Mouse (Mus musculus): ENCODE data around the gene Sub1.

Gene Sub1

DNA sequence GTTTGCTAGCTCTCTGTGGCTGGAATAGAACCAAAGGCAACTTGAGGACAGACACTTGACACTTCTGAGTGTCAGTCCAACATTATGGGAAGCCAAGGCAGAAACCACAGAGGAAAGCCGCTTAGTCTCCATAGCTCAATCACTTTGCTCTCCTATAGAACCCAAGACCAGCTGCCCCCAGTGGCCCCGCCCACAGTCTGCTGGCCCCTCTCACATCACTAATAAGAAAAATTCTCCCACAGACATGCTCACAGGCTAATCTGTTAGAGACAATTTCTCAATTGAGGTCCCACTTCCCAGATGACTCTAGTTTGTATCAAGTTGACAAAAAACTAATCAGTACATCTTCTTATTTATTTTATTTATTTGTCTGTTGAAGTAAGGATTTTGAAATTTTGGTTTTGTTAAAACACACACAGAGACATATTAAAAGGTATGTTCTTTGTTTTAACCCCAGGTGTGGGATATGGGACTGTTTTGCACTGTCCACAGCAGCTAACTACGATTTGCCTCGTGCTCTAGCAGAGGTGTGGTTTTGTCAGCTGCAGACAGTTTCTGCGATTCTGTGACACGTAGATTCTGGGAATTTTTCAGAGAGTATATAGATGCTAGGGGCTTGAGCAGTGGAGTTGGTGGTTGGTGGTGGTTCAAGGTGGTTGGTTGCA lies 16.9 kb upstream of the Sub1 start:
- in situ Hi-C loops (cut with MboI; ENCODE audit: unreplicated experiment in 2 of 2) = loop anchor here in 1 of 2 experiments (5.0 kb wide), 1 partner anchor 39 kb away; no protein-coding TSS in a partner anchor

DNA sequence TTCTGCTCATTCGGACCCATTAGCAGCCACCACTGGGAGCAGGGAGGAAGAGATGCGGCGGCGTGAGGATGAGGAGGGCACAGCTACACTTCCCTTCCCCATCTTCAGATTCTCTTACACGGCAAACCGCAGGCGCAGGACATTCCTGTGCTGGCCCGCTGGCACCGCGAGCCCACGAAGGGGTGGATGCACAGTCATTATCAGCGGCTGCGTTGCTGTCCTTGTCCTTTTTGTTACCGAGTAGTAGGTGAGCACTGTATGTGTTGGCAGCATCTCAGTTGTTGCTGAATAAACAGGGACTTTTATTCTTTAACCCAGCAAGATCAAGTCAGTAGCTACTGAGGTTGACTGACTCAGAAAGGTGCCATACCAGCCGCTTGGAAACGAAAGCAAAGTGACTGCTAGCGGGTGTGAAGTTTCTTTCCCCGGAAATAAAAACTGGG lies 13.8 kb upstream of the Sub1 start:
- in situ Hi-C loops (cut with MboI; ENCODE audit: unreplicated experiment in 2 of 2) = loop anchor here in 1 of 2 experiments (5.0 kb wide), 1 partner anchor 42 kb away; no protein-coding TSS in a partner anchor

DNA sequence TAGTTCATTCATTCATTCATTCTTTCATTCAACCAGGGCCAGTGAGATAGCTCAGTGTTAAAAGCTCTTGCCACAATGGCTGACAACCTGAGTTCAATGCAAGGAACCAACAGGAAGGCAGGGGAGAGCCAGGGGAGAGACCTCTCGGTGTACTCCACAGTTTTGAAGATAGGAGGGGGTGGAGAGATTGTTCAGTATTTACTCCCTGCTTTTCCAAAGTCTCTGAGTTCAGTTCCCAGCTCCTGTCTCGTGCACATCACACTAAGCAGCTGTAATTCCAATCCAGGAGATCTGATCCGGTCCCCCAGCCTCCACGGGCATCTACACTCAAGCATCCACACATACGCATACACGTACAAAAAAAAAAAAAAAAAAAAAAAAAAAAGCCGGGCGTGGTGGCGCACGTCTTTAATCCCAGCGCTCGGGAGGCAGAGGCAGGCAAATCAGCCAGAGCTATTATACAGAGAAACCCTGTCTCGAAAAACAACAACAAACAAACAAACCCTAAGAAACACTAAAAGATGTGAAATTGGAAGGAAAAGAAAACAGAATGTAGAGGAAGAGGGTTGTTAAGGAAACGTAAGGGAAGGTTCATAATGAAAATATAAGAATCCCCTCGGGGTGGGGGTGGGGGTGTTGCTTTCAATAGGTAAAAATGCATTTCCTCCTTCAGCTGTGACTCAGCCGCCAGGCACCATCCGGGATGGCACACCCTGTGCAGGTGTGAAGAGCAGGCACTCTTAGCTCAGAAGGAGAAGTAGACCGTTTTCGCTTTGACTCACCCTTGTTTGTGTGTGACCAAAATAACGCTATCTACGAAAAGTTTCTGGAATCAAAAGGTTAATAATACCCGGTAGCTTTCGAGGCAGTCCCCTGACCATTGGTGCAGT lies 13.2 kb upstream of the Sub1 start:
- in situ Hi-C loops (cut with MboI; ENCODE audit: unreplicated experiment in 2 of 2) = loop anchor here in 1 of 2 experiments (5.0 kb wide), 1 partner anchor 42 kb away; no protein-coding TSS in a partner anchor

DNA sequence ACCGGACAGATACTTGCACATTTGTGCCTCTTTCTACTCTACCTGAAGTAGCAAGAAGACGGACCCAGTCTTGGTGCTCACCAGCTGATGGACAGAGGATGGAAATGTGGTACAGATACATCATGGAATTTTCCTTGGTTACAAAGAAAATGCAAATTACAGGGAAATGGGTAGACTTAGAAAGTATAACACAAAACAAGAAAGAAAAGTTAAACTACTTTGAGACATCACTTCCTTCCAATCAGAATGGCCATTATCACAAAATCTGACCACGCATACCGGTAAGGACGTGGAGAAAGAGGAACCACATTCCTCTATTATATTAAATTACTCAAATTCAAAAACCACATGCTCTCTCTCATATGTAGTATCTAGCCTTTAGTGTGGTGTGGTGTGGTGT lies 12.1 kb upstream of the Sub1 start:
- in situ Hi-C loops (cut with MboI; ENCODE audit: unreplicated experiment in 2 of 2) = no loop called here

DNA sequence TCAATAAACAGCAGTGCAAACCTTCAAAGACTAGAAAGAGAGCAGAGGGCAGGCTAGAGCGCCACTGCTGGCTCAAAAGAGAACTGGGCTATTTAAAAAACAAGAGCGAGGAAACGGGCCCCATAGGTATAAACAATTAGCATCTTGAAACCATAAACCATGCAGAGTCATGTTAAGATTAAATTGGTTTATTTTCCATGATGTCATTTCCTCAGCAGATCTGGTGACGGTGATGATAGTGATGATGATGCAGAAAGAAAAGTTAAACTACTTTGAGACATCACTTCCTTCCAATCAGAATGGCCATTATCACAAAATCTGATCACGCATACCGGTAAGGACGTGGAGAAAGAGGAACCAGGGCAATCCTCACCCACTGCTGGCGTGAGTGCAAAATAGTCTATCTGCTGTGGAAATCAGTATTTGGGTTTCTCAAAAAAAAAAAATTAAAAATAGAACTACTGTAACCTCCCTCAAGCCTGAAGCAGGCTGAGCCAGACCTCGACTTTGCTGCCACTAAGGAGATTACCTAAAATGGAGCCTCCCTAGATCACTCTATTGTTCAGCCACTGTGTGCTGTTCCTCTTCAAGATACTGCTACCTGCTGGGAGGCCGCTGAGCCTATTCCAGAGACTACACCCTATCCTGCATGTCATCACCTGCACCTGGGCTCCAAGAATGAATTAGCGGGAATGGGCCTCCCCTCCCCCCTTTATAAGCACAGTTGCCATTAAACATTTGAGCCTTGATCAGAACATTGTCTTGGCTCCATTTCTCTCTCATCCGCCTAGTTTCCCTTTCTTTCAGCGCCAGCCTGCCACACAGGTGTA lies 11.4 kb upstream of the Sub1 start:
- in situ Hi-C loops (cut with MboI; ENCODE audit: unreplicated experiment in 2 of 2) = no loop called here

DNA sequence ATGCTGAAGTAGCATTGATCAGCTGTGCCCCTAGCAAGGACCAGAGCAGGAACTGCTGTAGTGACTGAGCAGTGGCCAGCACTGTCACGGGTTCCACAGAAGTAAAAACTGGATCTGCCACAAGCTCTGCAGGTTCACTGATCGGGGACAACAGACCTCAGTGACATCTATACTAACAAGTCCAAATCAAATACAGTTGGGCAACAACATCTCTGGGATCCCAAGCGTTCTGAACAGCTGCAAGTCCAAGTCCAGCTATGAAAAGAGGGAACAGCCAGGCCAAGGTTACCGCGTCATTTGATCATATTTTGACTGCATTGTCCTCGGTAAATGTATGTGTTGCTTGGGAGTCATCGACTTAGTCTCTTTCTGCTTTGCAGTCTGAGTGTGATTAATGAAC lies 10.6 kb upstream of the Sub1 start:
- in situ Hi-C loops (cut with MboI; ENCODE audit: unreplicated experiment in 2 of 2) = no loop called here

DNA sequence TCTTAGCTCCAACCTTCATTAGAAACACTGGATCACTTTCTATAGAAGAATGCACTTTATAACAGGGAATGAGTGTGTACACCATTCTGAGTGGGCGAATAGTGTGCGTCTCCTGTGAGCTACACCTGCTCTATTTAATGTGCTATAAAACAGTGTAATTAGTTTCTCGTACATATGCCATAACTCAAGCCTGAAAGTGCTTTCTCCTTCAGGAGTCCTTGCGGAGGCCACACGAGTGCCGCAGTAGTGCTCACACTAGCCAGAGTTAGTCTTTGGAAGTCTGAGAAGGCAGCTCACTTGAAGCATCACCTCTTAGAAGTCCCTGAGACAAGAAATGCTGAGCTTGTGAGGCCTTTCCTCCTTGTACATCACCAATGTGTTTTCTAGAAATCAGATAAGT lies 9.4 kb upstream of the Sub1 start:
- in situ Hi-C loops (cut with MboI; ENCODE audit: unreplicated experiment in 2 of 2) = no loop called here

DNA sequence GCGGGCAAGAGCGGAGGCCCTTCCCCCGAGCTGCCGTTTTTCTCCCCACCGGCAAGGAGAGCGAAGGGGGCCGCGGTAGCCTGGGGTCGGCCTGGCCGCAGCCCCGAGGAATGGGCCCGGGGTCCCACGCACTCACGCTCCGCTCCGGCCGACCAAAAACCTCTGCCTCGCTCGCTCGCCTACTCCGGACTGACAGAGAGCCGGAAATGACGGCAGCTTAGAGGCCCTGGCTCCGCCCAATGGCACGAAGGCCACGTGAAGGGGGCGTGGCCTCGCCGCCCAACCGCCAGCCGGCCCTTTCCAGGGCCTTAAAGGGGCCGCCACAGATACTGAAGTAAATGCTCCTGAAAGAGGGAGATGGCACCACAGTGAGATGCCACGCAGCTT lies 975 bp downstream of the Sub1 start:
- in situ Hi-C loops (cut with MboI; ENCODE audit: unreplicated experiment in 2 of 2) = loop anchor here in 1 of 2 experiments (25.0 kb wide), 1 partner anchor 1509 kb away; the partner anchor contains the start of genes Brix1 and Rad1

DNA sequence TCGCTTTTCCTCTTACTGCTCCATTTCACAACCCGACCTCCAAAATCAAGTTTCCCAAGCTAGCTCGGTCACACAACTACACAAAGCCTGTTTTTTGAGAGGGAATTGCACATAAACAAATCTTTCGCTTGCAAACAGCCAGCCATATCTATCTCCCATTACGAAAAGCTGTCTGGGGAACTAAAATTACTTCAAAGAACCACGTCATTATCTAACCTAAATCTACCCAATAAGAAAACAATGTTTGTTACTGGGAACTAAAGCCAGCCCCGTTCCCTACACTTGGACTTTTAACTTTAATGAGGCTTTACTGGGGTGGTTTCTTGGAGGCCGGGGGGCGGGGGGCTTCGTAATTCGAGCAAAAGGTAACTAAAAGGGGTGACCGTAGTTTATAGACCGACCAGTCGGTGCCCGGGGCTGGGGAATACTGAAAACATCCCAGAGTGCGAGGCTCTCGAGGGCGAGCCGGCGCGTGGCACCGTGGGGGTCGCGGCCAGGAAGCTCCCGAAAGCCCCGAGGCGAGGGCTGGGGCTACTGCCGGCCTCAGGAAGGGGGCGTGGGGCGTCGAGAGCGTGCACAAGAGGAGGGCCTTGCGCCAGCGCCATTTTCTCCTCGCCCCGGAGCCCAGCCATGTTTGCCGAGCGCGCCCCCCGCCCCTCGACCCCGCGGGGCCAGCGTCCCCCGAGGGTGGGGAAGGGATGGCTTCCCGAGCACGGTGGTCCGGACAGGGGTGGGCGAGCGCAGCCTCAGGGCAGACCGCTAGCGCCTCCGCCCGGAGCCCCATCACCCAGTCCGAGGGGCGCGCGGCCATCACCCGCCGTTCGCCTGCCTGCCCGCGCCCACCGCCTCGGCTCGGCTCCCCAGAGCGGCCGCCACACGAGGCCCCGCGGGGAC lies 1.6 kb downstream of the Sub1 start:
- in situ Hi-C loops (cut with MboI; ENCODE audit: unreplicated experiment in 2 of 2) = loop anchor here in 1 of 2 experiments (25.0 kb wide), 1 partner anchor 1508 kb away; the partner anchor contains the start of genes Brix1 and Rad1

DNA sequence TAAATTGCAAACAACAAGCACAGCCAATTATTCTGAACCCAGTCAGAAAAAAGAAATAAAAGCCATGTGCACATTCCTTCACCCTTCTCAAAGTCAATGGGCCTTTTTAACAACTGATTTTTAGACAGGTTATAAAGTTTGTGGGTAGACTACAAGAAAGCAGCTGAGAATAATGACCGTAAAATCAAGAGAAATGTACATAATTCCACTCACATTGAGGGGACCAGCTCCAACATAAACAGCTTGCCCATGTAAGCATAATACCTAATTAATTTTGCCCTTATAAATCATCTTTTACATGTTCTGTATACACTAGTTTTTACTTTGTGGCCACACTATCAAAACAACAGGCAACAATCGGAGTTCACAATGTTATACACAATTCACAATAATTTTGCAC lies 2.8 kb downstream of the Sub1 start:
- in situ Hi-C loops (cut with MboI; ENCODE audit: unreplicated experiment in 2 of 2) = loop anchor here in 1 of 2 experiments (25.0 kb wide), 1 partner anchor 1507 kb away; the partner anchor contains the start of genes Brix1 and Rad1

DNA sequence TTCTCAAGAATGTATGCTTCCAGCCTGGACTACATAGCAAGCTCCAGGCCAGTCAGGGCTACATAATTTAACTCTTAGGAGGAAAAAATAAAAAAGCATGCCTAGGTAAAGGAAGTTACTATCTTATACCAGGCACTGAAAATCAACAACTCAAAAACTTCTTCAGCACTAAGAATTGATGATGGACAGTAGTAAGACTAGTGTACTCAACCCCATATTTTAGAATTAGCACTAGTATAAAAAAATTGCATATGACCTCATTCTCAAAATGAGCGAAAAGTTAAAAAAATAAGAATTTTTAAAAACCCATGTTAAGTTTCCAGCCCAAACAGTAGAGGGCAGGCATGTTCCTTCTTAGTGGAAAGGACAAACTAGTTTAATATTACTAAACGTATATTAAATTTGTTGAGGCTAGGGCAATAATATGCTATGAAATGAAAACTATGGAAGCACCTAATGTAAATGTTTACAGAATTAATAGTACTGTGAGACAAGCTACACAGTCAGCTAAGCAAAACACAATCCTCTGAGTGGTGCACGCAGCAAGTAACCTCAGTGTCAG lies 5.2 kb downstream of the Sub1 start:
- in situ Hi-C loops (cut with MboI; ENCODE audit: unreplicated experiment in 2 of 2) = loop anchor here in 1 of 2 experiments (25.0 kb wide), 1 partner anchor 1504 kb away; the partner anchor contains the start of genes Brix1 and Rad1

DNA sequence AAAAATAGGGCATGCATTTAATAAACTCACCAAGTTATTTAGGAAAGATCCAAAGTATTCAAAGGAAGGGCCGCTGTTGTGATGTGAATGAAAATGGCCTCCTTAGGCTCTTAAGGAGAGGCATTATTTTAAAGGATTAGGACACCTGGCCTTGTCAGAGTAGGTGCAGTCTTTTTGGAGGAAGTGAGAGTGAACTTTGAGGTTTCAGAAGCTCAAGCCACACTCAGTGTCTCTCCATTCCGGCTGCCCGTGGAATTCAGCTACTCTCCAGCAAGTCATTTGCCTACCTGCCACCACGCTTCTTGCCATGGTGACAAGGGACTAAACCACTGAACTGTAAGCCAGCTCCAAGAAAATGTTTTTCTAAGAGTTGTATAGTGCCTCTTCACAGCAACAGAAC lies 8.2 kb downstream of the Sub1 start:
- in situ Hi-C loops (cut with MboI; ENCODE audit: unreplicated experiment in 2 of 2) = loop anchor here in 1 of 2 experiments (5.0 to 25.0 kb wide), 2 partner anchors 104 to 1501 kb away; partner anchors contain the start of genes Brix1 and Rad1

DNA sequence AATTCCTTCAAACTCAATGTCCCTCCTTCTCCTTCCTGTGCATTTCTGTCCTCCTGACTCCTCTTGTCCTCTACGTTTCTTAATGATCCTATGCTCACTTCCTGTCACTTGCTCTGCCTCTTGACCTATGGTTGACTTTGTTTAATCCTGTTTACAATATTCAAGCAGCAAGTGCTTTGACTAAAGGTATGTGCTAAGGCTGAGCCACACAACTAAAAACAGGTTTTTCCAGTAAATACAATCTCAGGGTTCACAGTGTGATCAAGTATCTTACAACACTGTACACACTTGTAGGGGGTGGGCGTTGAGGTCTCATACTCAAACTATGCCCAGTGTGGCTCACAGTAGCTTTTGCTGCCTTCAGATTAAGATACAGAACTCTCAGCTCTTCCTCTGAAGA lies 8.9 kb downstream of the Sub1 start:
- in situ Hi-C loops (cut with MboI; ENCODE audit: unreplicated experiment in 2 of 2) = loop anchor here in 1 of 2 experiments (5.0 to 25.0 kb wide), 2 partner anchors 104 to 1501 kb away; partner anchors contain the start of genes Brix1 and Rad1

DNA sequence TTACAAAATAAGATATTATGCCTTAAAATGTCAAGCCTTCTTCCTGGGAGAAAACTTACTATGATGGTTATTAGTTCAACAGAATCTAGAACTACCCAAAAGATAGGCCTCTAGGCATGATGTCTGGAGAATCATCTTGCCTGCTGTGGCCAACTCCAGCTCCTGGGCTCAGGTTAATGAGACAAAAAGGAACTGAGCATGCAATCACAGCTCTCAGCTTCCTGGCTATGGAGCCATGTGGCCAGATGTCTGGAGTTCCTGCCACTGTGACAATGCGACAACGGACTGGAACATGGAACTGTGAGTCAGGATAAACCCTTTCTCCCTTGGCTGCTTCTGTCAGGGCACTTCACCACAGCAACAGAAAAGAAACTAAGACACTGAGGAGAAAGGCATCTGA lies 14.8 kb downstream of the Sub1 start:
- in situ Hi-C loops (cut with MboI; ENCODE audit: unreplicated experiment in 2 of 2) = loop anchor here in 1 of 2 experiments (25.0 kb wide), 1 partner anchor 1495 kb away; the partner anchor contains the start of genes Brix1 and Rad1

DNA sequence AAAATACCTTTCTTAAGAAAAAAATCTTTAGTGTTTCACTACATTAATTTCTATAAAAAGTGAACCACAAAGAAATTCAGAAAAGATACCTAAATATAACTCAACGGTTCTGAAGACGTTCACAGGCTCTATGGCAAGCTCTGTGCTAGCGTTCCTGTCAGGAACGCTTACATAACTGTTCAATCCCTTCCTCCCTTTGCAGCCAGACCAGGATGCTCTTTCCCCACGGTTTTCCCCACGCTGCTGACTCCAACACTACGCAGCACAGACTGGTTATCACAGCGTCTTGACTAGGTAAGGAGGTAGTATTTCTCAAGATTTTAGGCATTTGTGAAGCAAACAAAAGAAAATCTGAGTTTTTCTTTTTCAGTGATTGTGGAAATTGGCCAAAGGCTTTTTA lies 15.3 kb downstream of the Sub1 start:
- in situ Hi-C loops (cut with MboI; ENCODE audit: unreplicated experiment in 2 of 2) = loop anchor here in 1 of 2 experiments (25.0 kb wide), 1 partner anchor 1494 kb away; the partner anchor contains the start of genes Brix1 and Rad1

DNA sequence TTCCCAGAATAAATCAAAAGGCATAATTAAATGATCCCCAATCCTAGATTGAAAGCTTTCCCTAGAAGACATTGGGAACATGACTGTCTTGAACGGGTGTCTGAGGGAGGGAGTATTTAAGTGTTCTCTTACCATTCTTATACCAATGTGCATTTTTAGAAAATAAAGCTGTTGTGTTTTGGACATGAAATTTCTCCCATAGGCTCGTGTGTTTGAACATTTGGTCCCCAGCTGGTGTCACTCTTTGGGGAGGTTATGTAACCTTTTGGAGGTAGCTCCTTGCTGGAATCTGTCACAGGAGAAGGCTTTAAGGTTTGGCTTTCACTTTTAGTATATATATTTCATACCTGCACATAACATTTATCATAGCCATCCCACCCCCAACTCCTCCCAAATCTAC lies 18.6 kb downstream of the Sub1 start:
- in situ Hi-C loops (cut with MboI; ENCODE audit: unreplicated experiment in 2 of 2) = loop anchor here (10.0 to 25.0 kb wide), 4 partner anchors 397 to 1491 kb away; partner anchors contain the start of genes Brix1 (in 1 of the 2) and Rad1 (in 1 of the 2)

DNA sequence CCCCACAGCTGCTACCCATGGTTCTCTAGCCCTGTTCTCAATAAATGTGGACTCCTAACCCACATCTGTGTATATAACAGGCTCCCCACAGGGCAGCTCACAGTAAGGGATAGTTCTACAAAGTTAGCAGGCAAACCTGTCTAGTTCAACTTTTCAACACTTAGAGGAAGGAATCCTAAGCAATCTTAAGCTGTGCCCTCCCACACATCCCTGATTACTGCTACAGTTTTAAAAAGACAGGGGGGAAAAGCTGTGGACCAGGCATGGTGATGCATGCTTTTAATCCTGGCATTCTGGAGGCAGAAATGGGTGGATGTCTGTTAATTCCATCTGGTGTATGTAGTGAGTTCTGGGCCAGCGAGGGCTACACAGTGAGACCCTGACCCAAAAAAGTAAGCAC lies 19.7 kb downstream of the Sub1 start:
- in situ Hi-C loops (cut with MboI; ENCODE audit: unreplicated experiment in 2 of 2) = loop anchor here (10.0 to 25.0 kb wide), 4 partner anchors 398 to 1490 kb away; partner anchors contain the start of genes Brix1 (in 1 of the 2) and Rad1 (in 1 of the 2)

DNA sequence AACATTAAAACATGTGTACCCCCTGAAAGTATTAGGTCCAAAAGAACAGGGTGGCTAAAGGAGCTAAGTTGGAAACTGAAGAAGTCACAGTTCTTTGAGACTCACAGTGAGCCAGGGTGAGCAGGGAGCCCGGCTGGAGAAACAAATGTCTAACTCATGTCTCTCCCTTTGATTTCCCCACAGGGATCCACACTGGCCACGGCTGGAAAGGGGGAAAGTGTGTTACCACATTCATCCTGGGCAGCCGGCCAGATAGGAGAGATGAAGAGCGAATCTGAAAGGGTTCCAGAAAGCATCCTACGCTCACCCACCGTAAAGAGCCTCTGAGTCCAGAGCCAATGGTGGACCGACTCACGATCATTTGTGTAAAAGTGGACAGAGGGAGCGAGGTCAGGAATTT lies 20.9 kb downstream of the Sub1 start:
- in situ Hi-C loops (cut with MboI; ENCODE audit: unreplicated experiment in 2 of 2) = loop anchor here (10.0 to 25.0 kb wide), 4 partner anchors 399 to 1489 kb away; partner anchors contain the start of genes Brix1 (in 1 of the 2) and Rad1 (in 1 of the 2)

Data from v-Abl transformed pro-B cells (cell line).